Mouse (Mus musculus): ENCODE results near the gene Fzd9.
"Not testable (repeated sequence)": the region's sequence is repeated elsewhere in the genome, so short reads cannot be mapped to it uniquely, and the experiment has no call there.

Gene Fzd9

GRCm38 (mm10) chr5:135247337-135247736 lies 3.7 kb downstream of the Fzd9 start:
- DNase-seq, result no peak

- no peak for DNase-seq
Observed at GRCm38 (mm10) chr5:135246531-135246930, 4.5 kb downstream of the Fzd9 start.

GRCm38 (mm10) chr5:135243166-135243565 lies 7.9 kb downstream of the Fzd9 start:
- DNase-seq, result no peak

- DNase-seq, result no peak
Observed at GRCm38 (mm10) chr5:135242608-135243007, 8.4 kb downstream of the Fzd9 start.

- DNase-seq, result no peak
Observed at GRCm38 (mm10) chr5:135242136-135242535, 8.9 kb downstream of the Fzd9 start.

GRCm38 (mm10) chr5:135241474-135241873 lies 9.6 kb downstream of the Fzd9 start:
- no peak for DNase-seq

GRCm38 (mm10) chr5:135238832-135239231 lies 12.2 kb downstream of the Fzd9 start:
- no peak for DNase-seq

GRCm38 (mm10) chr5:135236571-135236970 lies 14.5 kb downstream of the Fzd9 start:
- DNase-seq, result peak; percentile 70 to 83

- peak in 1 of 2 experiments; percentile 44 for DNase-seq
Observed at GRCm38 (mm10) chr5:135233166-135233920, 17.7 kb downstream of the Fzd9 start.

GRCm38 (mm10) chr5:135230186-135230585 lies 20.8 kb downstream of the Fzd9 start:
- no peak for DNase-seq

GRCm38 (mm10) chr5:135225879-135226278 lies 25.2 kb downstream of the Fzd9 start:
- not testable (repeated sequence) for DNase-seq

GRCm38 (mm10) chr5:135224169-135224568 lies 26.9 kb downstream of the Fzd9 start:
- DNase-seq, result no peak

- DNase-seq, result no peak
Observed at GRCm38 (mm10) chr5:135222066-135222465, 29.0 kb downstream of the Fzd9 start.

- DNase-seq, result no peak
Observed at GRCm38 (mm10) chr5:135220941-135221340, 30.1 kb downstream of the Fzd9 start.

- no peak for DNase-seq
Observed at GRCm38 (mm10) chr5:135216871-135217270, 34.2 kb downstream of the Fzd9 start.

- DNase-seq, result no peak
Observed at GRCm38 (mm10) chr5:135208197-135208596, 42.8 kb downstream of the Fzd9 start.

GRCm38 (mm10) chr5:135202763-135203162 lies 48.3 kb downstream of the Fzd9 start:
- DNase-seq, result no peak
